Mouse (Mus musculus) stomach, embryonic 16.5 days (tissue): ENCODE measurements around the gene Fam216a. TPM values are rescaled to one million over a fixed set of nuclear protein-coding genes. Genes with fewer than 3 reads are reported as not detected.
"Not testable (repeated sequence)": the region's sequence is repeated elsewhere in the genome, so short reads cannot be mapped to it uniquely, and the experiment has no call there.

Experiments
- ATAC-seq: fragments of 200-750 bp; cut with Nextera tagmentation; 2 replicates; pipeline ENCODE4 v1.8.0; 2017; ENCODE audit warnings: moderate number of reproducible peaks, moderate TSS enrichment; ENCODE audit not compliant: insufficient read depth, low FRiP score
- H3K27ac ChIP-seq: fragments of 300-500 bp; sonication (generic); 2 replicates; pipeline ENCODE4 v1.5.1; 2014; ENCODE audit warnings: low read length
- H3K27me3 ChIP-seq: fragments of 300-500 bp; sonication (generic); 2 replicates; pipeline ENCODE4 v1.6.1; 2014; ENCODE audit warnings: low read length, control low read depth, mixed read lengths; ENCODE audit not compliant: control insufficient read depth, insufficient read depth
- H3K36me3 ChIP-seq: fragments of 300-500 bp; sonication (generic); 2 replicates; pipeline ENCODE4 v1.6.1; 2014; ENCODE audit warnings: low read length; ENCODE audit not compliant: control insufficient read depth, insufficient read depth
- H3K4me1 ChIP-seq: fragments of 300-500 bp; sonication (generic); 2 replicates; pipeline ENCODE4 v1.6.1; 2014; ENCODE audit warnings: low read length, control low read depth, mixed read lengths; ENCODE audit not compliant: control insufficient read depth, insufficient read depth
- H3K4me2 ChIP-seq: fragments of 300-500 bp; sonication (generic); 2 replicates; pipeline ENCODE4 v1.6.1; 2014; ENCODE audit warnings: low read depth, low read length, mixed read lengths
- H3K4me3 ChIP-seq: fragments of 300-500 bp; sonication (generic); replicated peaks from 2 replicates; pipeline ENCODE4 v1.5.1; 2014; ENCODE audit warnings: mild to moderate bottlenecking, low read length
- H3K9ac ChIP-seq: fragments of 300-500 bp; sonication (generic); 2 replicates; pipeline ENCODE4 v1.6.1; 2014; ENCODE audit warnings: low read length
- H3K9me3 ChIP-seq: fragments of 300-500 bp; sonication (generic); replicated peaks from 2 replicates; pipeline ENCODE4 v1.6.1; 2016; ENCODE audit warnings: low read length, control low read depth; ENCODE audit not compliant: control insufficient read depth
- WGBS: fragments of 180-500 bp; shearing (Covaris S2); extraction: QIAGEN DNeasy Blood & Tissue Kit; methylation state at CpG from one replicate; pipeline ENCODE4 v1.1.7; 2014; 5-methylcytosine and 5-hydroxymethylcytosine counted together
- polyA plus RNA-seq: library from polyadenylated mRNA; unstranded; fragments of >200 nt; fragmentation: Nextera tagmentation; extraction: Ambion mirVana; gene quantifications from 2 replicates; pipeline ENCODE4 v1.2.1, GENCODE M21; 2015

Fam216a gene
- polyA plus RNA-seq, 1 experiment from 2014 or later, result 35.8 TPM

GRCm38 (mm10) chr5:122319474-122320204, 52.5 kb downstream of the Fam216a start:
- Histone ChIP-seq H3K4me3 (no peak overlapping the region), H3K27me3 (no peaks in the 10 kb centered on the region), H3K4me2 (no peak overlapping the region), H3K9me3 (no peaks in the 10 kb centered on the region), H3K9ac (no peak overlapping the region), H3K4me1 (peaks cover 14% of the 10 kb centered on the region; the same call in 1 of the 2 replicates), H3K27ac (peak overlapping the region; percentile 76), H3K36me3 (peaks cover 4% of the 10 kb centered on the region; the same call in 1 of the 2 replicates)
- peak; percentile 9 for ATAC-seq
- WGBS, result 69% methylated on average over 14 of the region's 14 CpGs

- not testable (repeated sequence) for H3K9me3 ChIP-seq, H3K9ac ChIP-seq, H3K36me3 ChIP-seq, H3K4me3 ChIP-seq, ATAC-seq, H3K27me3 ChIP-seq, H3K4me2 ChIP-seq
- Histone ChIP-seq H3K4me1 (peaks cover 15% of the 10 kb centered on the region; the same call in 1 of the 2 replicates), H3K27ac (peak overlapping the region; percentile 76; the same call in 1 of the 2 replicates)
- WGBS, result 70% methylated on average over 3 of the region's 3 CpGs
Observed at GRCm38 (mm10) chr5:122318976-122319375, 53.2 kb downstream of the Fam216a start.

DNA sequence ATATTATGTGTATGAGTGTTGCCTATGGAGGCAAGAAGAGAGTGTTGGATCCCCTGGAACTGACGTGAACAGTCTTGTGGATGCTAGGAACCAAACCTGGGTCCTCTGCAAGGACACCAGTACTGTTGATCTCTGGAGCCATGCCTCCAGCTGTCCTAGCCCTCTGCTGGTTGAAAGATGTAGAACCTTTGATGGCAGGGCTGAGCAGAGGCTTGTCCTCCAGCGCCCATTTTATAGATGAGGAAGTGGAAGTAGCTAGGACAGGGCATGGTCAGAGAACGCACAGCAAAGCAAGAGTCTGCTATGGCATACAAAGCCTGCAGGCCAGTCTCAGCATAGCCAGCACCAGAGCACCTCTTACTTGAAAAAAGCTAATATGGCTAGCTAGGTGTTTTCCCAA, 54.1 kb downstream of the Fam216a start:
- peak overlapping the region; percentile 24; the same call in 1 of the 2 replicates for H3K27ac ChIP-seq
- H3K36me3 ChIP-seq, result peaks cover 4% of the 10 kb centered on the region; the same call in 1 of the 2 replicates
- no peak for ATAC-seq
- no peaks in the 10 kb centered on the region for H3K27me3 ChIP-seq
- H3K4me1 ChIP-seq, result peaks cover 15% of the 10 kb centered on the region; the same call in 1 of the 2 replicates
- no peaks in the 10 kb centered on the region for H3K9me3 ChIP-seq
- no peak overlapping the region for H3K9ac ChIP-seq
- H3K4me3 ChIP-seq, result no peak overlapping the region
- H3K4me2 ChIP-seq, result no peak overlapping the region
- WGBS, result 75% methylated on average over 3 of the region's 3 CpGs

DNA sequence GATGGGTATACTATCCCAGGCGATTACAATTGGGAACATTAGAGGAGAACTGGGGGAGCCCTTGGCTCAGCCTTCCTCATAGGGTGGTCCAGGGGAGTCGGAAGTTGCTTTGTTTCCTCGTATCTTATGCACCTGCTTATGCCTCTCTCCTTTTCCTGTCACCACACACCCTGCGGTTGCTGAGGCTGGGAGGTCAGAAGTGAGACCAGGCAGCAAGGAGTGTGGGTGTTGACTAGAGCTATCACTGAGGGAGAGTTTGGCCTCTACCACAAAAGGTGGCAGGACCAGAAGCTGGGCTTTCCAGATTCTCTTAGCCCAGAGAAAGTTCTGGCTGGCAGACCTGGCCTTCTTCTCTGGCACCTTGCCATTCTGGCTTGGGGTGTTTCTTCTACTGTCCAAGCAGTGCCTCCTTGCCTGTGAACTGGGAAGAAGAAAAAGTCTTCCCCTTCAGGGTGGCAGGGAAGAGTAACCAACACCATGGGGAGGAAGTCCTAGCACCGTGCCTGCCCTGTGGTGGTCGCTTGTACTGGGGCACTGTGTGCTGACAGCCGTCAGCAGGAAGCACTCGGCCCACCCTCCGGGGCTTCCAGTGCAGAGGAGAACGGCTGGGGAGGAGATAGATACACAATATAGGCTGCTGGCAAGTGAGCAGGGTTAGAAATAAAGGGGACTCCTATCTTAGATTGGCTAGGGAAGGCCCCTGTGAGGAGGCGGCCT, 54.7 kb downstream of the Fam216a start:
- Histone ChIP-seq H3K27ac (no peak overlapping the region; the same call in 1 of the 2 replicates), H3K36me3 (peaks cover 4% of the 10 kb centered on the region; the same call in 1 of the 2 replicates), H3K9ac (0 out of 2 replicates have a peak overlapping the region, but pooled peaks have one; percentile 7), H3K9me3 (no peaks in the 10 kb centered on the region), H3K4me1 (peaks cover 15% of the 10 kb centered on the region; the same call in 1 of the 2 replicates), H3K4me2 (no peak overlapping the region), H3K27me3 (no peaks in the 10 kb centered on the region), H3K4me3 (no peak overlapping the region)
- 71% methylated on average over 11 of the region's 11 CpGs for WGBS
- ATAC-seq, result no peak

DNA sequence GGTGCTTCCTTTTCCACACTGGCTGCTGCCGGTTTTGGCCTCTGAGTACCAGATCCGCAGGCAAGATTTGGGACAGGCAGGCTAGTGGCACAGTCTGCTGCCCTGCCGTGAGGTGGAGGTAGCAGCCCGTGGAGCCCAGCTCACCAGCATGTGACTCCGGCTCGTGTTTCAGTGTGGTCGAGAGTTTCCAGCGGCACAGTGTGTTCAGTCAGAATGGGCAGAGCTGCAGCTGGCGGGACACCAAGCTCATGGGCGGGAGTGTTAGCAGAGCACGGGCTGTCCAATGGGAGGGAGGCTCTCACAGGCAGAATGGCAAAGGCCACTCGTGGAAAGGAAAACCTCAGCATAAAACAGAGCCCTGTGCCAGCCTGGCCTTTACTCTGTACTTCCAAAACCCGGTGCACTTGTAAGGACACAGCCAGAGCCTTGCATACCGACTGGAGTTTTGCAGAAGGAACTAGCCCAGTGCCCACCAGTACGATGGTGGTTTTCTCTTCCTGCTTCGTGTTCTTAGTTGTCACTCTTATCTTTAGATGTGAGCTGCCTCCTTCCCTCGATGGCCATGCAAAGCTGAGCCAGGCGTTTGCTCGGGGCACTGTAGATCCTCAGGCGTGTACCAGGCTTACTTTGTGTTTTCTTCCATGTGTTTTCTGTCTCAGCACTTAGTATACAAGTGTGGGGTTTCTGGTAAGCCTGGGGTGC, 57.0 kb downstream of the Fam216a start:
- WGBS, result 54% methylated on average over 20 of the region's 20 CpGs
- H3K4me1 ChIP-seq, result peaks cover 15% of the 10 kb centered on the region; the same call in 1 of the 2 replicates
- peak overlapping the region; percentile 62 for H3K27ac ChIP-seq
- H3K4me2 ChIP-seq, result no peak overlapping the region
- H3K9me3 ChIP-seq, result no peaks in the 10 kb centered on the region
- ATAC-seq, result peak; percentile 85
- 0 out of 2 replicates have a peak overlapping the region, but pooled peaks have one; percentile 31 for H3K9ac ChIP-seq
- H3K27me3 ChIP-seq, result no peaks in the 10 kb centered on the region
- H3K36me3 ChIP-seq, result peaks cover 2% of the 10 kb centered on the region; the same call in 1 of the 2 replicates
- H3K4me3 ChIP-seq, result no peak overlapping the region

Other genes with a start within 250 kb of the Fam216a start
- not detected in 2 replicates for gene Ccdc63, start 231.5 kb downstream of the Fam216a start, polyA plus RNA-seq
- gene Ppp1cc, start 214.1 kb downstream of the Fam216a start, polyA plus RNA-seq, result 166 and 171 TPM in 2 replicates
- gene Hvcn1, start 165.6 kb downstream of the Fam216a start, polyA plus RNA-seq, result 5.6 and 7.0 TPM in 2 replicates
- 5.0 and 7.2 TPM in 2 replicates for gene Tctn1, start 107.9 kb downstream of the Fam216a start, polyA plus RNA-seq
- 8.0 and 8.3 TPM in 2 replicates for gene Pptc7, start 88.0 kb downstream of the Fam216a start, polyA plus RNA-seq
- gene Rad9b, start 18.1 kb downstream of the Fam216a start, polyA plus RNA-seq, result 10.7 and 10.8 TPM in 2 replicates
- 203 and 220 TPM in 2 replicates for gene Vps29, start 18.0 kb downstream of the Fam216a start, polyA plus RNA-seq
- gene Gpn3, start 488 bp downstream of the Fam216a start, polyA plus RNA-seq, result 57.0 and 57.9 TPM in 2 replicates
- 161 and 164 TPM in 2 replicates for gene Arpc3, start 19.5 kb upstream of the Fam216a start, polyA plus RNA-seq
- gene Anapc7, start 49.3 kb upstream of the Fam216a start, polyA plus RNA-seq, result 38.5 and 41.3 TPM in 2 replicates
- gene Atp2a2, start 129.9 kb upstream of the Fam216a start, polyA plus RNA-seq, result 25.5 and 27.3 TPM in 2 replicates
- gene Ift81, start 242.2 kb upstream of the Fam216a start, polyA plus RNA-seq, result 28.5 and 36.0 TPM in 2 replicates